Mouse (Mus musculus): ENCODE results near the gene Ppp6r2. TPM values are rescaled to one million over a fixed set of nuclear protein-coding genes. Genes with fewer than 3 reads are reported as not detected.

Gene Ppp6r2
- total RNA-seq, 2 experiments from 2014 or later: 39.6 to 49.0 TPM

GRCm38 (mm10) chr15:89181561-89182270 is 29.6 kb upstream of the Ppp6r2 start:
- no peak for DNase-seq

GRCm38 (mm10) chr15:89182328-89182741 is 29.0 kb upstream of the Ppp6r2 start:
- peak; percentile 31 to 52 for DNase-seq

- DNase-seq: no peak
Measured at GRCm38 (mm10) chr15:89182842-89183241, 28.5 kb upstream of the Ppp6r2 start.

GRCm38 (mm10) chr15:89184141-89184936 is 27.0 kb upstream of the Ppp6r2 start:
- DNase-seq: no peak

GRCm38 (mm10) chr15:89184937-89185227 is 26.5 kb upstream of the Ppp6r2 start:
- DNase-seq: peak; percentile 57 to 61

- peak in 1 of 2 experiments; percentile 22 for DNase-seq
Measured at GRCm38 (mm10) chr15:89195261-89195681, 16.1 kb upstream of the Ppp6r2 start.

GRCm38 (mm10) chr15:89195690-89196312 is 15.6 kb upstream of the Ppp6r2 start:
- peak; percentile 95 to 98 for DNase-seq

GRCm38 (mm10) chr15:89196313-89196706 is 15.0 kb upstream of the Ppp6r2 start, which contains the start of gene Dennd6b:
TSS of gene Dennd6b (minus strand) at chr15:89196496.
- DNase-seq: peak; percentile 96 to 97

- no peak for DNase-seq
Measured at GRCm38 (mm10) chr15:89197056-89197455, 14.3 kb upstream of the Ppp6r2 start.

GRCm38 (mm10) chr15:89207457-89207856 is 3.9 kb upstream of the Ppp6r2 start:
- no peak for DNase-seq

GRCm38 (mm10) chr15:89209886-89210761 is 1.2 kb upstream of the Ppp6r2 start:
- DNase-seq: peak; percentile 86 to 87

GRCm38 (mm10) chr15:89211716-89212461 is 536 bp downstream of the Ppp6r2 start:
- peak; percentile 40 to 60 for DNase-seq

- DNase-seq: no peak
Measured at GRCm38 (mm10) chr15:89212495-89212894, 1.1 kb downstream of the Ppp6r2 start.

- DNase-seq: no peak
Measured at GRCm38 (mm10) chr15:89213517-89213916, 2.2 kb downstream of the Ppp6r2 start.

GRCm38 (mm10) chr15:89214953-89215352 is 3.6 kb downstream of the Ppp6r2 start:
- no peak for DNase-seq

GRCm38 (mm10) chr15:89215611-89216233 is 4.4 kb downstream of the Ppp6r2 start:
- peak; percentile 47 to 63 for DNase-seq

GRCm38 (mm10) chr15:89233586-89233985 is 22.2 kb downstream of the Ppp6r2 start:
- DNase-seq: peak; percentile 48 to 56

GRCm38 (mm10) chr15:89234052-89234451 is 22.7 kb downstream of the Ppp6r2 start:
- no peak for DNase-seq

GRCm38 (mm10) chr15:89239751-89240392 is 28.5 kb downstream of the Ppp6r2 start:
- DNase-seq: no peak

- DNase-seq: no peak
Measured at GRCm38 (mm10) chr15:89241025-89241424, 29.7 kb downstream of the Ppp6r2 start.
